Comparison of ENCODE assay signal across 30 mouse cellular contexts in genomic region chr9:113837461-113837860, GRCm38 (mm10).
DNase-seq lines count a peak whose midpoint lies in the region; ATAC-seq and TF ChIP-seq lines count a peak whose summit lies in the region.
"Had no signal": no experiment of that assay in that cellular context is flagged by ENCODE, and none has a peak within 500 bp of the region (broad histone marks: within the 10 kb centered on the region; RNA-seq: fewer than 3 reads in every experiment).

No protein-coding gene starts in this region.

- DNase-seq in hindbrain, postnatal 0 days (ENCODE audit: low spot score) = no peak
- peak; percentile 9 for DNase-seq in gonadal fat pad, adult 2 months (ENCODE audit: low read depth)
- peak; percentile 34 for DNase-seq in retina, embryonic 14.5 days (ENCODE audit: low spot score)
- no peak for DNase-seq in lung, postnatal 0 days (ENCODE audit: low spot score)
- no peak for DNase-seq in lung, postnatal 14 days
- no peak for DNase-seq in gastrocnemius, adult 18-20 months (ENCODE audit: low spot score)
- DNase-seq: adrenal gland, adult 8-10 months; adrenal gland, postnatal 25 days; B cell, adult 2 months; cerebellum, adult 11-12 months; cerebellum, adult 8-10 months; cerebellum, postnatal 10 days; cerebellum, postnatal 36 days; embryo, embryonic 11 days; gastrocnemius, adult 2 months; gastrocnemius, postnatal 14 days; heart, postnatal 10 days; heart, postnatal 36 days had no signal

- no peak for TF ChIP-seq CTCF in hindbrain, postnatal 0 days (IDR thresholded peaks at IDR 0.05; ENCODE audit: low read depth)
- TF ChIP-seq CTCF in lung, postnatal 0 days (IDR thresholded peaks at IDR 0.05) = no peak

- ATAC-seq in hindbrain, postnatal 0 days = 0 out of 2 replicates have a peak, but pooled peaks have one; percentile 29
- no peak for ATAC-seq in hindbrain, embryonic 12.5 days (ENCODE audit: low FRiP score)
- no peak for ATAC-seq in lung, postnatal 0 days
- ATAC-seq: forebrain, embryonic 13.5 days; forebrain, embryonic 16.5 days had no signal

- H3K4me2 ChIP-seq in hindbrain, postnatal 0 days (ENCODE audit: low read depth, low read length) = no peak overlapping the region
- no peak overlapping the region for H3K4me2 ChIP-seq in hindbrain, embryonic 12.5 days (replicated peaks)
- H3K4me2 ChIP-seq in lung, postnatal 0 days (replicated peaks; ENCODE audit: low read depth, low read length) = no peak overlapping the region
- H3K4me2 ChIP-seq: embryonic facial prominence, embryonic 13.5 days; forebrain, embryonic 13.5 days; heart, embryonic 12.5 days; heart, embryonic 15.5 days; hindbrain, embryonic 14.5 days had no signal

- H3K27me3 ChIP-seq in hindbrain, postnatal 0 days (ENCODE audit: insufficient read depth, low read length) = no peaks in the 10 kb centered on the region
- H3K27me3 ChIP-seq in hindbrain, embryonic 12.5 days = no peaks in the 10 kb centered on the region
- no peaks in the 10 kb centered on the region for H3K27me3 ChIP-seq in lung, postnatal 0 days (replicated peaks; ENCODE audit: insufficient read depth, low read length)
- H3K27me3 ChIP-seq: CH12.LX; embryonic facial prominence, embryonic 13.5 days; forebrain, embryonic 13.5 days; heart, embryonic 12.5 days; heart, embryonic 15.5 days had no signal

- H3K4me1 ChIP-seq in hindbrain, postnatal 0 days (ENCODE audit: insufficient read depth, low read length) = no peaks in the 10 kb centered on the region
- no peaks in the 10 kb centered on the region for H3K4me1 ChIP-seq in hindbrain, embryonic 12.5 days
- H3K4me1 ChIP-seq in lung, postnatal 0 days (ENCODE audit: insufficient read depth, low read depth, low read length) = no peaks in the 10 kb centered on the region
- H3K4me1 ChIP-seq: embryonic facial prominence, embryonic 10.5 days; embryonic facial prominence, embryonic 13.5 days; forebrain, embryonic 10.5 days; forebrain, embryonic 13.5 days; heart, embryonic 12.5 days; heart, embryonic 15.5 days; hindbrain, embryonic 10.5 days had no signal

- no peak overlapping the region for H3K9ac ChIP-seq in hindbrain, postnatal 0 days (replicated peaks; ENCODE audit: low read length)
- H3K9ac ChIP-seq in hindbrain, embryonic 12.5 days = no peak overlapping the region
- no peak overlapping the region for H3K9ac ChIP-seq in lung, postnatal 0 days (replicated peaks; ENCODE audit: low read depth)
- H3K9ac ChIP-seq: embryonic facial prominence, embryonic 13.5 days; forebrain, embryonic 13.5 days; heart, embryonic 12.5 days; heart, embryonic 15.5 days; hindbrain, embryonic 14.5 days had no signal

- no peak overlapping the region for H3K4me3 ChIP-seq in hindbrain, postnatal 0 days (ENCODE audit: low read length)
- no peak overlapping the region for H3K4me3 ChIP-seq in hindbrain, embryonic 12.5 days
- H3K4me3 ChIP-seq in lung, postnatal 0 days (ENCODE audit: low read depth, low read length) = no peak overlapping the region
- H3K4me3 ChIP-seq: embryonic facial prominence, embryonic 10.5 days; embryonic facial prominence, embryonic 13.5 days; erythroblast, embryonic 14.5 days; forebrain, embryonic 10.5 days; forebrain, embryonic 13.5 days; gastrocnemius, adult 2 months; heart, embryonic 12.5 days; heart, embryonic 15.5 days; hindbrain, embryonic 10.5 days had no signal

- H3K9me3 ChIP-seq in hindbrain, postnatal 0 days (ENCODE audit: low read length) = no peaks in the 10 kb centered on the region
- H3K9me3 ChIP-seq in hindbrain, embryonic 12.5 days (replicated peaks) = no peaks in the 10 kb centered on the region
- H3K9me3 ChIP-seq in lung, postnatal 0 days (ENCODE audit: low read length) = no peaks in the 10 kb centered on the region
- H3K9me3 ChIP-seq: embryonic facial prominence, embryonic 10.5 days; embryonic facial prominence, embryonic 13.5 days; forebrain, embryonic 10.5 days; forebrain, embryonic 13.5 days; heart, embryonic 12.5 days; heart, embryonic 15.5 days; hindbrain, embryonic 10.5 days had no signal

- peaks cover 7% of the 10 kb centered on the region for H3K36me3 ChIP-seq in hindbrain, postnatal 0 days (ENCODE audit: insufficient read depth, low read length)
- H3K36me3 ChIP-seq in hindbrain, embryonic 12.5 days = 0 out of 2 replicates have a peak, but pooled peaks cover 3% of the 10 kb centered on the region
- H3K36me3 ChIP-seq in lung, postnatal 0 days (ENCODE audit: insufficient read depth, low read length) = no peaks in the 10 kb centered on the region
- H3K36me3 ChIP-seq: heart, embryonic 15.5 days had no signal

- H3K27ac ChIP-seq in hindbrain, postnatal 0 days = no peak overlapping the region
- no peak overlapping the region for H3K27ac ChIP-seq in hindbrain, embryonic 12.5 days
- H3K27ac ChIP-seq in lung, postnatal 0 days (ENCODE audit: low read length) = no peak overlapping the region
- H3K27ac ChIP-seq: embryonic facial prominence, embryonic 10.5 days; embryonic facial prominence, embryonic 13.5 days; forebrain, embryonic 10.5 days; forebrain, embryonic 13.5 days; gastrocnemius, adult 2 months; heart, embryonic 15.5 days; hindbrain, embryonic 10.5 days; hindbrain, embryonic 14.5 days had no signal

- TF ChIP-seq EP300 in lung, postnatal 0 days (IDR thresholded peaks at IDR 0.05) = no peak

- WGBS in hindbrain, postnatal 0 days = 83% methylated on average over 5 of the region's 5 CpGs
- WGBS in hindbrain, embryonic 12.5 days = 95% methylated on average over 5 of the region's 5 CpGs
- WGBS in lung, postnatal 0 days = 97% methylated on average over 5 of the region's 5 CpGs

Comparison
In these comparisons a context has a peak if more than half of its experiments do, and no peak if none do; other contexts are left out.
1. DNase-seq: peak in gonadal fat pad, adult 2 months (single experiment) and retina, embryonic 14.5 days (single experiment); none in hindbrain, postnatal 0 days (single experiment), lung, postnatal 0 days (single experiment), lung, postnatal 14 days (single experiment) and gastrocnemius, adult 18-20 months (single experiment).